Mouse (Mus musculus): Measurements from ENCODE around the gene Rasgef1c.

DNA sequence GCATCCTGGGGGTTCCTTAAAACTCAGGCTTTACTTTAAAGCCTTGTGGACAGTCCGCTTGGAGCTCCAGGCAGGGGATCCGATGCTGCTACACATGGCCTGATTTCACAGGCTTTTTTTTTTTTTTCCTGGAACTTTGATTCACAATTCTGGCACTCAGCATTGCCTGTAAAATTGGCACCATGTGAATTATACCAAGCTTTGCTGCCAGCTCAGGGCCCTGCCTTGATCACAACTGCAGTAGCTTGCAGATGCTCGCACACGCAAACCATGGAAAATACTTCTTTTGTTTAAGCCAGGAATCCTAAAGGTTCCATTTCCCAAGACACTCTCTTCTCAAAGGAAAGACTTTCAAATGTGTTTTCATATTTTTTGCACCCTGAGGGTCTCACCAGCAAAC, 44.1 kb downstream of the Rasgef1c start:
- TF ChIP-seq CTCF (IDR thresholded peaks at IDR 0.05), result no peak
- no peak for TF ChIP-seq EP300 (IDR thresholded peaks at IDR 0.05)
